10 mouse cellular contexts compared by ENCODE assay signal in the genomic region with DNA sequence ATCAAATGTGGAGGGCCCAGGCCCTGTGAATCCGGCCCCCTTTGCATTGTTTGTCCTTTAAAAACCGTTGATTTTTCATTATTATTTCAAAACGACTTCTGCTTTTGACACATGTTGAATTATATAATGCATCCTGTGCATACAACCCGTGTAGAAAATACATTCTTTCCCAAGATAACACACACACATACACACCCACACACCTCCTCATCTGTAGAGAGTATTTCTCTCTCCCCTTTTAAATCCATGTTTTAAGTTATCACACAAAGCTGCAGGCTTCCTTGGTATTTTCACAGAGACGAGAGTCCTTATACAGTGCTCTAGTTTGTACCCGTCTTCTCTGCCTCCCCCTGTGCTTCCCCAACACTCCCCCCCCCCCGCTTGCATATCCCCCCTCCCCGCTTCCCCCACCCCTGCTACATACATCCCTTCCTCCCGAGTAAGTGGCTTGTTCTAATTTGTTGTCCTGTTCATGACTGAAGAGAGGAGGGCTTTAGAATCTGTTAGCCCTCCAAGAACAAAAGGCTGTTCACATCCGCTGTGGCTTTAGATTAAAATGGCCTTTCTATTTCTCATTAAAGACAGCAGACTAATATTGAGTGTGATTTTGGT.
DNase-seq lines count a peak whose midpoint lies in the region; ATAC-seq lines count a peak whose summit lies in the region.
"Had no signal": no experiment of that assay in that cellular context is flagged by ENCODE, and none has a peak within 500 bp of the region (broad histone marks: within the 10 kb centered on the region; RNA-seq: fewer than 3 reads in every experiment).

No protein-coding gene starts in this region.

- H3K27ac ChIP-seq in heart, embryonic 10.5 days, result peak overlapping the region; percentile 84
- H3K27ac ChIP-seq in neural tube, embryonic 11.5 days (ENCODE audit: low read depth, low read length), result peak overlapping the region; percentile 96
- H3K27ac ChIP-seq in limb, embryonic 11.5 days (replicated peaks; ENCODE audit: low read depth, low read length), result peak overlapping the region; percentile 75; the same call in 1 of the 2 replicates
- peak overlapping the region; percentile 78 for H3K27ac ChIP-seq in stomach, embryonic 16.5 days (ENCODE audit: low read length)
- H3K27ac ChIP-seq: macrophage had no signal

- no peaks in the 10 kb centered on the region for H3K9me3 ChIP-seq in heart, embryonic 10.5 days
- no peaks in the 10 kb centered on the region for H3K9me3 ChIP-seq in neural tube, embryonic 11.5 days (ENCODE audit: control insufficient read depth, low read length)
- peaks cover 3% of the 10 kb centered on the region; the same call in 1 of the 2 replicates for H3K9me3 ChIP-seq in limb, embryonic 11.5 days (ENCODE audit: control insufficient read depth, low read length)
- H3K9me3 ChIP-seq in stomach, embryonic 16.5 days (replicated peaks; ENCODE audit: control insufficient read depth, low read length), result no peaks in the 10 kb centered on the region

- 45% methylated on average over 10 of the region's 10 CpGs for WGBS in heart, embryonic 10.5 days
- WGBS in neural tube, embryonic 11.5 days, result 34% methylated on average over 10 of the region's 10 CpGs
- WGBS in limb, embryonic 11.5 days, result 36% methylated on average over 10 of the region's 10 CpGs
- 33% methylated on average over 10 of the region's 10 CpGs for WGBS in stomach, embryonic 16.5 days

- no peak for DNase-seq in heart, embryonic 10.5 days (ENCODE audit: low spot score)
- no peak for DNase-seq in heart, postnatal 10 days
- no peak for DNase-seq in neural tube, embryonic 11.5 days (ENCODE audit: low spot score)
- DNase-seq in neural tube, embryonic 10.5 days (ENCODE audit: extremely low spot score, low spot score), result no peak
- DNase-seq in limb, embryonic 11.5 days (ENCODE audit: low spot score), result no peak
- DNase-seq in yolk sac, embryonic 10.5 days (ENCODE audit: low spot score), result no peak
- no peak for DNase-seq in spleen, adult 12 weeks (ENCODE audit: low spot score)
- DNase-seq: right cerebral cortex, postnatal 14 days had no signal

- peak overlapping the region; percentile 37; the same call in 1 of the 2 replicates for H3K4me3 ChIP-seq in heart, embryonic 10.5 days
- H3K4me3 ChIP-seq in neural tube, embryonic 11.5 days (ENCODE audit: low read depth, low read length), result no peak overlapping the region
- H3K4me3 ChIP-seq in limb, embryonic 11.5 days (ENCODE audit: low read depth, low read length), result no peak overlapping the region
- no peak overlapping the region for H3K4me3 ChIP-seq in stomach, embryonic 16.5 days (replicated peaks; ENCODE audit: low read length)

- peak; percentile 53 for ATAC-seq in neural tube, embryonic 11.5 days (ENCODE audit: insufficient read depth, low FRiP score, low TSS enrichment)
- no peak for ATAC-seq in limb, embryonic 11.5 days (ENCODE audit: insufficient number of reproducible peaks, low FRiP score, low TSS enrichment, low read depth)
- ATAC-seq in stomach, embryonic 16.5 days (ENCODE audit: insufficient read depth, low FRiP score), result no peak

- intact Hi-C loops in heart, postnatal 10 days (cut with DNase I), result no loop called here

- peak overlapping the region; percentile 56 for H3K9ac ChIP-seq in neural tube, embryonic 11.5 days (ENCODE audit: low read length)
- H3K9ac ChIP-seq in limb, embryonic 11.5 days (ENCODE audit: low read length), result no peak overlapping the region
- peak overlapping the region; percentile 50; the same call in 1 of the 2 replicates for H3K9ac ChIP-seq in stomach, embryonic 16.5 days (ENCODE audit: low read length)

- H3K27me3 ChIP-seq in heart, embryonic 10.5 days (ENCODE audit: insufficient read depth, poor library complexity, severe bottlenecking), result no peaks in the 10 kb centered on the region
- H3K27me3 ChIP-seq in neural tube, embryonic 11.5 days (ENCODE audit: control insufficient read depth, insufficient read depth, low read length), result no peaks in the 10 kb centered on the region
- no peaks in the 10 kb centered on the region for H3K27me3 ChIP-seq in limb, embryonic 11.5 days (ENCODE audit: control insufficient read depth, insufficient read depth, low read length)
- H3K27me3 ChIP-seq in stomach, embryonic 16.5 days (ENCODE audit: control insufficient read depth, insufficient read depth, low read length), result no peaks in the 10 kb centered on the region

- H3K4me2 ChIP-seq in neural tube, embryonic 11.5 days (ENCODE audit: low read depth), result peak overlapping the region; percentile 15
- H3K4me2 ChIP-seq in limb, embryonic 11.5 days (ENCODE audit: low read depth, severe bottlenecking), result peak overlapping the region; percentile 36
- H3K4me2 ChIP-seq in stomach, embryonic 16.5 days (ENCODE audit: low read depth, low read length), result no peak overlapping the region

- peaks cover 35% of the 10 kb centered on the region for H3K4me1 ChIP-seq in heart, embryonic 10.5 days
- H3K4me1 ChIP-seq in neural tube, embryonic 11.5 days (ENCODE audit: control insufficient read depth, insufficient read depth, low read length), result peaks cover 19% of the 10 kb centered on the region
- peaks cover 17% of the 10 kb centered on the region for H3K4me1 ChIP-seq in limb, embryonic 11.5 days (ENCODE audit: control insufficient read depth, insufficient read depth, low read length)
- peaks cover 22% of the 10 kb centered on the region for H3K4me1 ChIP-seq in stomach, embryonic 16.5 days (ENCODE audit: control insufficient read depth, insufficient read depth, low read length)

- H3K36me3 ChIP-seq in heart, embryonic 10.5 days, result peaks cover 4% of the 10 kb centered on the region; the same call in 1 of the 2 replicates
- H3K36me3 ChIP-seq in neural tube, embryonic 11.5 days (ENCODE audit: control insufficient read depth, insufficient read depth, low read length), result no peaks in the 10 kb centered on the region
- H3K36me3 ChIP-seq in limb, embryonic 11.5 days (ENCODE audit: control insufficient read depth, insufficient read depth, low read length), result no peaks in the 10 kb centered on the region
- H3K36me3 ChIP-seq in stomach, embryonic 16.5 days (ENCODE audit: control insufficient read depth, insufficient read depth, low read length), result no peaks in the 10 kb centered on the region
